Mouse (Mus musculus) midbrain, postnatal 0 days (tissue): ENCODE measurements around the gene Dnajc22. TPM values are rescaled to one million over a fixed set of nuclear protein-coding genes. Genes with fewer than 3 reads are reported as not detected.

Source experiments
- ATAC-seq: fragments of 200-750 bp; cut with Nextera tagmentation; 2 replicates; pipeline ENCODE4 v1.8.0; 2017; ENCODE audit warnings: moderate number of reproducible peaks, mild to moderate bottlenecking, moderate TSS enrichment, moderate library complexity; ENCODE audit not compliant: low FRiP score
- DNase-seq: peaks from one replicate; pipeline ENCODE4 v3.0.0-alpha.2; 2015; ENCODE audit warnings: low spot score
- H3K27ac ChIP-seq: fragments of 300-500 bp; sonication (generic); 2 replicates; pipeline ENCODE4 v1.5.1; 2014; ENCODE audit warnings: low read depth, mild to moderate bottlenecking, low read length, mixed read lengths
- H3K27me3 ChIP-seq: fragments of 300-500 bp; sonication (generic); 2 replicates; pipeline ENCODE4 v1.6.1; 2014; ENCODE audit warnings: low read length, control low read depth, mixed read lengths; ENCODE audit not compliant: insufficient read depth
- H3K36me3 ChIP-seq: fragments of 300-500 bp; sonication (generic); 2 replicates; pipeline ENCODE4 v1.6.1; 2014; ENCODE audit warnings: low read length, control low read depth, mixed read lengths; ENCODE audit not compliant: insufficient read depth
- H3K4me1 ChIP-seq: fragments of 300-500 bp; sonication (generic); 2 replicates; pipeline ENCODE4 v1.6.1; 2014; ENCODE audit warnings: mild to moderate bottlenecking, control low read depth, antibody characterized with exemption, low read length, mixed read lengths; ENCODE audit not compliant: insufficient read depth
- H3K4me2 ChIP-seq: fragments of 300-500 bp; sonication (generic); 2 replicates; pipeline ENCODE4 v1.6.1; 2014; ENCODE audit warnings: low read depth, mild to moderate bottlenecking, low read length, mixed read lengths; ENCODE audit not compliant: poor library complexity, severe bottlenecking
- H3K4me3 ChIP-seq: fragments of 300-500 bp; sonication (generic); 2 replicates; pipeline ENCODE4 v1.5.1; 2014; ENCODE audit warnings: low read depth, mild to moderate bottlenecking, low read length, moderate library complexity
- H3K9ac ChIP-seq: fragments of 300-500 bp; sonication (generic); replicated peaks from 2 replicates; pipeline ENCODE4 v1.6.1; 2014; ENCODE audit warnings: mild to moderate bottlenecking, low read length, moderate library complexity, mixed read lengths; ENCODE audit not compliant: poor library complexity, severe bottlenecking
- H3K9me3 ChIP-seq: fragments of 300-500 bp; sonication (generic); 2 replicates; pipeline ENCODE4 v1.6.1; 2016; ENCODE audit warnings: low read length, control low read depth
- CTCF ChIP-seq: IDR thresholded peaks from 2 replicates; pipeline ENCODE4 v1.5.1; 2016; ENCODE audit warnings: antibody characterized with exemption, mild to moderate bottlenecking
- WGBS: fragments of 180-500 bp; shearing (Covaris S2); extraction: QIAGEN DNeasy Blood & Tissue Kit; methylation state at CpG from one replicate; pipeline ENCODE4 v1.1.7; 2014; 5-methylcytosine and 5-hydroxymethylcytosine counted together
- polyA plus RNA-seq: library from polyadenylated mRNA; unstranded; fragments of >200 nt; fragmentation: Nextera tagmentation; extraction: Ambion mirVana; gene quantifications from 2 replicates; pipeline ENCODE4 v1.2.1, GENCODE M21; 2015
- total RNA-seq: library from RNA; depleted of rRNA; stranded (reverse); fragments of >200 nt; gene quantifications from 2 replicates; pipeline ENCODE4 v1.2.3, GENCODE M21; 2014

Gene Dnajc22
- total and polyA plus RNA-seq, 2 experiments from 2014 or later = 0.88 to 1.6 TPM

DNA sequence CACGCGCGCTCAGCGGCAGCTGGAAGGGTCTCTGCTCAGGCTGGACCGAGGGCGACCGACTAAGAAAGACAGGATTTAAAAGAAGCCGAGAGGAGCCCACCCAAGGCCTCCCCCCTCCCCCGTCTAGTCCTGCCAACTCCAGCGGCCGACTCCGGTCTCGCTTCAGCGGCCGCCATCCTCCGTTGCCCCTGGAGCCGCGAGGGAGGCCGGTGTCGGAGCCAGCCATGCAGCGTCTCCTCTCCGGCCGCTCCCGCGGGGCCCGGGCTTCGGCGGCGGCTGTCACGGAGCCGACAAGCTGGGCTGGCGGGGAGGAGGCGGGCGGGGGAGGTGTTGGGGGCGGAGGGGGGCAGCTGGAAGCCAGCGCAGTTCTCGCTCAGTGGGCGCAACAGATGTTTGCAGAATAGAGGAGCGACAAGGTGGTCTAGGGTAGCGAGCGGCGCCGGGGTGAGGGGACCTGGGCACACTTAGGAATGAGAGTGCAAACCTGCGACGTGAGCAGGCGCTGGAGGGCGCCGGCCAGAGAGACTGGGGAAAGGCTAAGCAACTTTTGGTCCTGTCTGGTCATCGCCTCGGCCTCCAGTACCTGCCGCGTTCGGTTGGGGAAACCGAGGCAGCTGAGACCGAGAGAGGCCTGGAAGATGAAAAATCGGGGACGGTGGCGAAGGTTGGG, 4.0 kb downstream of the Dnajc22 start:
- peaks cover 31% of the 10 kb centered on the region for H3K27me3 ChIP-seq
- peak overlapping the region; percentile 73 for H3K4me2 ChIP-seq
- H3K36me3 ChIP-seq = no peaks in the 10 kb centered on the region
- H3K9ac ChIP-seq = 0 out of 2 replicates have a peak overlapping the region, but pooled peaks have one; percentile 19
- ATAC-seq (no peak), DNase-seq (no peak)
- peak overlapping the region; percentile 36 for H3K4me3 ChIP-seq
- no peak overlapping the region for H3K27ac ChIP-seq
- no peak for TF ChIP-seq CTCF
- peaks cover 14% of the 10 kb centered on the region for H3K4me1 ChIP-seq
- no peaks in the 10 kb centered on the region for H3K9me3 ChIP-seq
- WGBS = under 1% methylated on average over 36 of the region's 58 CpGs

- ATAC-seq (no peak), DNase-seq (no peak)
- H3K4me2 ChIP-seq = peak overlapping the region; percentile 73
- no peaks in the 10 kb centered on the region for H3K36me3 ChIP-seq
- peak overlapping the region; percentile 28 for H3K4me3 ChIP-seq
- no peak overlapping the region for H3K27ac ChIP-seq
- H3K9me3 ChIP-seq = no peaks in the 10 kb centered on the region
- no peak for TF ChIP-seq CTCF
- H3K9ac ChIP-seq = no peak overlapping the region
- H3K27me3 ChIP-seq = peaks cover 31% of the 10 kb centered on the region
- H3K4me1 ChIP-seq = peaks cover 14% of the 10 kb centered on the region
- under 1% methylated on average over 39 of the region's 39 CpGs for WGBS
Measured at GRCm38 (mm10) chr15:99097840-99098492, 5.0 kb downstream of the Dnajc22 start.

GRCm38 (mm10) chr15:99098493-99098861, 5.5 kb downstream of the Dnajc22 start:
- 4% methylated on average over 9 of the region's 9 CpGs for WGBS
- Histone ChIP-seq H3K4me3 (peak overlapping the region; percentile 28), H3K4me1 (peaks cover 14% of the 10 kb centered on the region), H3K27ac (no peak overlapping the region), H3K36me3 (no peaks in the 10 kb centered on the region), H3K9ac (no peak overlapping the region), H3K9me3 (no peaks in the 10 kb centered on the region), H3K4me2 (peak overlapping the region; percentile 73), H3K27me3 (peaks cover 31% of the 10 kb centered on the region)
- ATAC-seq (no peak), DNase-seq (no peak)
- no peak for TF ChIP-seq CTCF

DNA sequence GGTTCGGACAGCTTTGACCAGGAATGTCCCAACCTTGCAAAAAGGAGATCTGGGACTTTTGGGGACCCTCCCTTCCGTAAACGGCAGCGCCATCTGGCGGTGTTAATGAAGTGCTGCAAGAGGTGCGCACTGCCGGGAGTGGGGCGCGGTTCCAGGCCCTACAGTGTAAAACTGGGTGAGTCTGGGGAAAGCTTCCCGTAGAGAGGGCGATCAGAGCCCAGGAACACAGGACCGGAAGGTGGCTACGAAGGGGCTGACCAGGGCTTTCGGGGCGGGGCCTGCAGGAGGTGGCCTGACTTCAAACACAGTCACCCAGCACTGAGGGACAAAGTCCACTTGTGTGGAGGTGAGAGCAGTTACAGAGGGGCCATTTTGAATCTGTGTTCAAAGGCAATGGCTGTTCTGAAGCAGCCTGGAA, 6.2 kb downstream of the Dnajc22 start:
- no peaks in the 10 kb centered on the region for H3K36me3 ChIP-seq
- 0 out of 2 replicates have a peak overlapping the region, but pooled peaks have one; percentile 7 for H3K4me3 ChIP-seq
- peaks cover 14% of the 10 kb centered on the region for H3K4me1 ChIP-seq
- peak; percentile 36 for DNase-seq
- peaks cover 31% of the 10 kb centered on the region for H3K27me3 ChIP-seq
- H3K9me3 ChIP-seq = no peaks in the 10 kb centered on the region
- WGBS = under 1% methylated on average over 15 of the region's 15 CpGs
- TF ChIP-seq CTCF = peak; percentile 85
- H3K27ac ChIP-seq = no peak overlapping the region
- no peak overlapping the region for H3K9ac ChIP-seq
- peak; percentile 32; the same call in 1 of the 2 replicates for ATAC-seq
- H3K4me2 ChIP-seq = 0 out of 2 replicates have a peak overlapping the region, but pooled peaks have one; percentile 24

GRCm38 (mm10) chr15:99099984-99100383, 7.0 kb downstream of the Dnajc22 start:
- H3K27me3 ChIP-seq = peaks cover 29% of the 10 kb centered on the region
- no peak overlapping the region for H3K9ac ChIP-seq
- no peak overlapping the region for H3K4me3 ChIP-seq
- H3K27ac ChIP-seq = no peak overlapping the region
- WGBS = 51% methylated on average over 3 of the region's 3 CpGs
- H3K4me2 ChIP-seq = no peak overlapping the region
- 0 out of 2 replicates have a peak, but pooled peaks have one; percentile 13 for TF ChIP-seq CTCF
- no peaks in the 10 kb centered on the region for H3K36me3 ChIP-seq
- ATAC-seq (no peak), DNase-seq (no peak)
- H3K4me1 ChIP-seq = peaks cover 14% of the 10 kb centered on the region
- H3K9me3 ChIP-seq = no peaks in the 10 kb centered on the region

DNA sequence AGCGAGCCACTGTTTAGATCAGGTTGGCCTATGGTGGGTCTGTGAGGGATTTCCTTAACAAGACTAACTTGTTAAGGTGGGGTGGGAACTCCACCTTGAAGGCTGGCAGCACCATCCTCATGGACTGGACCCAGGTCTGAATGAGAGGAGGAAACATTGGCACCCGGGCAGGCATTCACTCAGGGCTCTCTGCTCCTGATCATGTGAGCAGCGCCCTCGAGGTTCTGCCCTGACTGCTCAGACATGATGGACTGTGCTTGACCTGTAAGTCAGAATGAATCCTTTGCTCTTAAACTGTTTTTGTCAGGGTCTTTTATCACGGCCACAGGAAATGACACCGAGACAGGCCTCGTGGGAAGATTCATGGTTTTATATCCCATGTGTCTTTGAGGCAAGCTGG, 12.3 kb downstream of the Dnajc22 start:
- Histone ChIP-seq H3K36me3 (no peaks in the 10 kb centered on the region), H3K9ac (no peak overlapping the region), H3K4me3 (no peak overlapping the region), H3K9me3 (no peaks in the 10 kb centered on the region), H3K27me3 (no peaks in the 10 kb centered on the region), H3K4me2 (no peak overlapping the region), H3K27ac (no peak overlapping the region), H3K4me1 (no peaks in the 10 kb centered on the region)
- DNase-seq (no peak), ATAC-seq (no peak)
- TF ChIP-seq CTCF = no peak
- 83% methylated on average over 7 of the region's 7 CpGs for WGBS
